ENCODE assay signal across 8 mouse cellular contexts in the genomic region with DNA sequence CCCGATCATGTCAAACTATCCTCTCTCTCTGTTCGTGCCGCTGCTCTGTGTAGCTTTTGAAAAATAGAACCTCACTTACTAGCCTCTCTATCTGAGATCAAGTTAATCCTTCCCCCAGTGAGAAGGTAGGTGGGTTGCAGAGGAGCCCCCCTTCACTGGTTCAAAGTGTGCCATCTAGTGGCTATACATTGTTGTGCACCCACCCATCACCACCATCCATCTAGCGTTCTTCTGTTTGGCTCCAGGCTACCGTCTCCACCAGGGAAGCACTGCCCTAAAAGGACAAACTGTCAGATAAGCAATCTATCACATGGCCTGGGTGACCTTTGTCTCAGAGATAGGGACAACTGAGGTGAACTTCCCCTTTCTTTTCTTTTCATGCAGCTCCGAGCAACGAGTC.
DNase-seq lines count a peak whose midpoint lies in the region; ATAC-seq and TF ChIP-seq lines count a peak whose summit lies in the region.

No protein-coding gene starts in this region.

- H3K4me1 ChIP-seq in forebrain, embryonic 10.5 days: no peaks in the 10 kb centered on the region
- no peaks in the 10 kb centered on the region for H3K4me1 ChIP-seq in forebrain, embryonic 12.5 days
- H3K4me1 ChIP-seq in testis, adult 2 months (ENCODE audit: control insufficient read depth, insufficient read depth, low read length): no peaks in the 10 kb centered on the region
- no peaks in the 10 kb centered on the region for H3K4me1 ChIP-seq in embryonic facial prominence, embryonic 10.5 days

- ATAC-seq in forebrain, embryonic 12.5 days (ENCODE audit: low FRiP score): no peak; the same call in 1 of the 2 replicates

- no peak overlapping the region for H3K9ac ChIP-seq in forebrain, embryonic 12.5 days

- DNase-seq in forebrain, embryonic 10.5 days (ENCODE audit: extremely low spot score, low spot score): peak; percentile 35
- DNase-seq in testis, postnatal 14 days (ENCODE audit: low spot score): no peak
- peak; percentile 48 for DNase-seq in embryonic facial prominence, embryonic 10.5 days (ENCODE audit: low spot score)
- DNase-seq in induced T-regulatory cell, adult 2 months (ENCODE audit: low read depth): peak; percentile 8
- peak; percentile 47 for DNase-seq in lung, postnatal 36 days
- DNase-seq in yolk sac, embryonic 10.5 days (ENCODE audit: low spot score): peak; percentile 48

- TF ChIP-seq CTCF in testis, adult 2 months (IDR thresholded peaks at IDR 0.05; ENCODE audit: control insufficient read depth, insufficient read depth, insufficient replicate concordance, low read depth, low read length): peak; percentile 30; the same call in 1 of the 2 replicates

- no peaks in the 10 kb centered on the region for H3K27me3 ChIP-seq in forebrain, embryonic 10.5 days (ENCODE audit: poor library complexity, severe bottlenecking)
- H3K27me3 ChIP-seq in forebrain, embryonic 12.5 days: no peaks in the 10 kb centered on the region
- H3K27me3 ChIP-seq in testis, adult 2 months (ENCODE audit: control insufficient read depth, insufficient read depth, low read length): no peaks in the 10 kb centered on the region
- 0 out of 2 replicates have a peak, but pooled peaks cover 5% of the 10 kb centered on the region for H3K27me3 ChIP-seq in embryonic facial prominence, embryonic 10.5 days (replicated peaks; ENCODE audit: low read depth, poor library complexity, severe bottlenecking)

- H3K36me3 ChIP-seq in forebrain, embryonic 10.5 days (replicated peaks): no peaks in the 10 kb centered on the region
- no peaks in the 10 kb centered on the region for H3K36me3 ChIP-seq in forebrain, embryonic 12.5 days (replicated peaks)
- no peaks in the 10 kb centered on the region for H3K36me3 ChIP-seq in testis, adult 2 months (ENCODE audit: control insufficient read depth, insufficient read depth, low read length)
- H3K36me3 ChIP-seq in embryonic facial prominence, embryonic 10.5 days (replicated peaks): no peaks in the 10 kb centered on the region

- H3K27ac ChIP-seq in forebrain, embryonic 10.5 days: no peak overlapping the region
- H3K27ac ChIP-seq in forebrain, embryonic 12.5 days: no peak overlapping the region
- no peak overlapping the region for H3K27ac ChIP-seq in testis, adult 2 months (ENCODE audit: control insufficient read depth, insufficient read depth, low read depth, low read length)
- no peak overlapping the region for H3K27ac ChIP-seq in embryonic facial prominence, embryonic 10.5 days (replicated peaks)

- H3K4me2 ChIP-seq in forebrain, embryonic 12.5 days: no peak overlapping the region

- H3K4me3 ChIP-seq in forebrain, embryonic 10.5 days: no peak overlapping the region
- no peak overlapping the region for H3K4me3 ChIP-seq in forebrain, embryonic 12.5 days (replicated peaks)
- no peak overlapping the region for H3K4me3 ChIP-seq in testis, adult 2 months (ENCODE audit: control insufficient read depth, low read depth, low read length)
- H3K4me3 ChIP-seq in embryonic facial prominence, embryonic 10.5 days: no peak overlapping the region

- H3K9me3 ChIP-seq in forebrain, embryonic 10.5 days: no peaks in the 10 kb centered on the region
- H3K9me3 ChIP-seq in forebrain, embryonic 12.5 days: no peaks in the 10 kb centered on the region
- no peaks in the 10 kb centered on the region for H3K9me3 ChIP-seq in embryonic facial prominence, embryonic 10.5 days

- 53% methylated on average over 7 of the region's 7 CpGs for WGBS in forebrain, embryonic 10.5 days
- whole genome bisulfite sequencing in forebrain, embryonic 12.5 days: 55% methylated on average over 7 of the region's 7 CpGs
- WGBS in embryonic facial prominence, embryonic 10.5 days: 48% methylated on average over 7 of the region's 7 CpGs

- no peak for TF ChIP-seq POLR2A in testis, adult 2 months (IDR thresholded peaks at IDR 0.05; ENCODE audit: control insufficient read depth, low read depth, low read length)
